Mouse (Mus musculus): Measurements from ENCODE around the gene Ppy. TPM values are rescaled to one million over a fixed set of nuclear protein-coding genes. Genes with fewer than 3 reads are reported as not detected.

Gene Ppy
- polyA plus RNA-seq, 1 experiment from 2014 or later, result not detected

DNA sequence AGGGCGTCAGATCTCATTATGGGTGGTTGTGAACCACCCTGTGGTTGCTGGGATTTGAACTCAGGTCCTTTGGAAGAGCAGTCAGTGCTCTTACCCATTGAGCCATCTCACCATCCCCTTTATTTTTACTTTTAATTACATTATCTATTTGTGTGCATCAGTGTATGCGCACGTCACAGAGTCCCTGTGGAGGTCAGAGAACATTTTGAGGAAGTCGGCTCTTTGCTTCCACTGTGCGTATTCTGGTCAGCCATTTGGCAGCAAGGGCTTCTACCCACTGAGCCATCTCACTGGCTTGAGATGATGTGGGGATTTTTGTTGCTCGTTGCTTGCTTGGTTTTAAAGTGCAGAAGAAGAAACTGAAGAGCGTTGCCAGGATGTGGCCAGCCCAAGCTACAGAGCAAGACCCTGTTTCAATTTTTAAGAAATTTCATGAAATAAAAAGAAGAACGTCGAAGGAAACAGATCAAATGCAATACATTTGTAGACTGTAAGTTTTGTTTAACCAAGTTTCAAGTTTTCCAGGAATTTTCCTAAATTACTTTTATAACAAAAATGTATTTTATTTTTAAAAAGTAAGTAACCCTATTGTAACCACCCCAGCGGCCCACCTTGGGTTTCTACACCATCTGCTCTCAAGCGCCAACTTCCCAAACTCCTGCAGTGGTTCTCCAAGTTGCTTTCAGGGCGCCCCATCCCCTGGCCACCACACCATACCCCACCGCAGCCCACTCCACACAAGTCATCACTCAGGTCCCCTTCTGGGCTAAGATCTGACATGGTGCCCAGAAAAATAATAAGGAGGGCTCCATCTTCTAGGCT, 36.7 kb upstream of the Ppy start:
- Histone ChIP-seq H3K9ac (replicated peaks; ENCODE audit: low read depth, low read length) (peak overlapping the region; percentile 51), H3K27me3 (replicated peaks; ENCODE audit: control insufficient read depth, insufficient read depth, low read length) (0 out of 2 replicates have a peak, but pooled peaks cover 2% of the 10 kb centered on the region), H3K27ac (ENCODE audit: low read length) (no peak overlapping the region), H3K9me3 (ENCODE audit: control insufficient read depth, low read length) (no peaks in the 10 kb centered on the region), H3K36me3 (ENCODE audit: control insufficient read depth, insufficient read depth) (no peaks in the 10 kb centered on the region), H3K4me3 (replicated peaks; ENCODE audit: low read length) (peak overlapping the region; percentile 27), H3K4me2 (ENCODE audit: low read length) (peak overlapping the region; percentile 53), H3K4me1 (replicated peaks; ENCODE audit: control insufficient read depth, insufficient read depth, low read length) (peaks cover 7% of the 10 kb centered on the region)
- peak; percentile 36; the same call in 1 of the 2 replicates for ATAC-seq
- WGBS, result 46% methylated on average over 13 of the region's 13 CpGs

DNA sequence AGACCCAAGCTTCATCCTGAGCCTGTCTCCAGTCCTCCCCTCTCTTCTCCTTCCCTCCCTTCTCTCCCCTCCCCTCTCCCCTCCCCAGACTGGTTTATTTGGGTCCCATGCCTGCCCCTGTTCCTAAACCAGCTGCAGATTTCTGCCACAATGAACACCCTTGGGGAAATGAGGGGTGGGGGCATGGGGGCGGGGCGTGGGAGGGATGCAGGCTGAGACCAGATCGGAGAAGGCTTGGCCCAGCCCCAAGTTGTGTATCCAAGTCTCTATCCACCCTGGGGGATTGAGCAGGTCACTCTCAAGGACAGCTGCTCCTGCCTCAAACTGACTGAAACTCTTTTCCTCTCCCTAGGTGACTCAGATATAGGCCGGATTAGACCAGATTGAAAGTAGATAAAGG, 33.4 kb upstream of the Ppy start:
- ATAC-seq, result no peak
- H3K4me1 ChIP-seq (replicated peaks; ENCODE audit: control insufficient read depth, insufficient read depth, low read length), result peaks cover 7% of the 10 kb centered on the region
- H3K27me3 ChIP-seq (replicated peaks; ENCODE audit: control insufficient read depth, insufficient read depth, low read length), result 0 out of 2 replicates have a peak, but pooled peaks cover 2% of the 10 kb centered on the region
- H3K4me3 ChIP-seq (replicated peaks; ENCODE audit: low read length), result no peak overlapping the region
- H3K9me3 ChIP-seq (ENCODE audit: control insufficient read depth, low read length), result no peaks in the 10 kb centered on the region
- WGBS, result 29% methylated on average over 4 of the region's 4 CpGs
- H3K9ac ChIP-seq (replicated peaks; ENCODE audit: low read depth, low read length), result no peak overlapping the region
- H3K36me3 ChIP-seq (ENCODE audit: control insufficient read depth, insufficient read depth), result no peaks in the 10 kb centered on the region
- H3K4me2 ChIP-seq (ENCODE audit: low read length), result no peak overlapping the region
- no peak overlapping the region for H3K27ac ChIP-seq (ENCODE audit: low read length)

DNA sequence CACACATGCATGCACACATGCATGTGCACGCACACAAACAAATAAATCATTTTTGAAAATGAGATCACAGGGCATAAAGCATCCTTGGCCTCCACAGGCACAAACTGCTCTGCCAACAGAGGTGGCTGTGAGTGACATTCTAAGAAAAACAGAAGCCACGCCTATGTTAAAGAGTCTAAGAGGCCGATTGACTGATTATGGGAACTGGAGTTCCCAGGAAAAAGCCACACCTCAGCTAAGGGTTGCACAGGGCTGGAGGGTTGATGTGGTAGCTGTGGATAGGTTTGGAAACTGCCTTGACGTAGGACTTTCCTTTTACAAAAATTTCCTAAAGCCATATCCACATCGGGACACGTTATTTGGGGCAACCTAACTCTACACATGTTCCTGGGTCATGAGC, 16.3 kb upstream of the Ppy start:
- no peaks in the 10 kb centered on the region for H3K4me1 ChIP-seq (replicated peaks; ENCODE audit: control insufficient read depth, insufficient read depth, low read length)
- no peak overlapping the region for H3K9ac ChIP-seq (replicated peaks; ENCODE audit: low read depth, low read length)
- no peak overlapping the region for H3K27ac ChIP-seq (ENCODE audit: low read length)
- H3K9me3 ChIP-seq (ENCODE audit: control insufficient read depth, low read length), result no peaks in the 10 kb centered on the region
- H3K27me3 ChIP-seq (replicated peaks; ENCODE audit: control insufficient read depth, insufficient read depth, low read length), result no peaks in the 10 kb centered on the region
- WGBS, result 80% methylated on average over 6 of the region's 6 CpGs
- no peak overlapping the region for H3K4me2 ChIP-seq (ENCODE audit: low read length)
- no peak overlapping the region for H3K4me3 ChIP-seq (replicated peaks; ENCODE audit: low read length)
- ATAC-seq, result no peak
- H3K36me3 ChIP-seq (ENCODE audit: control insufficient read depth, insufficient read depth), result no peaks in the 10 kb centered on the region

DNA sequence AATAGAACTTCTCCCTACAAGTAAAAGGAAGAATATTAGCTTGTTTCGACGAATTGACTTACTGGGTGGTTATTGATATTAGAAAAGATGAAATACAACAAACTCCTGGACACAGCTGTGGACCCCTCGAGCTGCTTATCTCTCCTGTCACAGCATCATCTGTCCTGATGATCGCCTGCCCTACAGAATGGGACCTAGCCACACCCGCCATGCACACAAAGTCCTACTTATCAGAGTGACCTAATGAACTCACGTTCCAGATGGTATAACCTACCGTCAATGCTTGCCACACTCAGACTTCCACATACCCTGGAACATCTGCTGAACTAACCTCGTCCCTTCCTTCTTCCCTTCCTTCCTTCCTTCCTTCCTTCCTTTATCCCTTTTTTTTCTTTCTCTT, 15.1 kb upstream of the Ppy start:
- no peak overlapping the region for H3K9ac ChIP-seq (replicated peaks; ENCODE audit: low read depth, low read length)
- WGBS, result 81% methylated on average over 8 of the region's 8 CpGs
- ATAC-seq, result no peak

DNA sequence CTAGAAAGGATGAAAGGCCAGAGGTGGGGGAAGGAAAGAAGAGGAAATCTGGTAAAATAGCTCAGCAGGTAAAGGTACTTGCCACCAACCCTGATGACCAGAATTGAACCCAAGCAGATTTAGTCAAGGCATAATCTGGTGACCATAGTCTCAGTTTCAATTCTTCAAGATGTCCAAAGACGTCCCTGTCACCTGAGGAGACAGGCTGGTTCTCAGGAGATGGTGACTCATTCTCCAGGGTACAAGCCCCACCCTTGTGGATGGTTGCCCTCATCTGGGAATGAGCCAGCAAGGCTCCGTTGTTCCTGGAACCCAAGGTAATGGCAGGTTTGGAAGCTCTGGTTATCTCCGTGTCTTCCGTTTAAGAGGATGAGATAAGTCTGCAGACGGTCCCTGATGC, 10.5 kb upstream of the Ppy start:
- WGBS, result 80% methylated on average over 5 of the region's 5 CpGs

More for the DNA sequence above, 15.1 kb upstream of the Ppy start:
- H3K4me2 ChIP-seq (ENCODE audit: low read length), result no peak overlapping the region
- no peaks in the 10 kb centered on the region for H3K27me3 ChIP-seq (replicated peaks; ENCODE audit: control insufficient read depth, insufficient read depth, low read length)
- no peak overlapping the region for H3K27ac ChIP-seq (ENCODE audit: low read length)
- H3K36me3 ChIP-seq (ENCODE audit: control insufficient read depth, insufficient read depth), result no peaks in the 10 kb centered on the region
- H3K9me3 ChIP-seq (ENCODE audit: control insufficient read depth, low read length), result no peaks in the 10 kb centered on the region
- H3K4me1 ChIP-seq (replicated peaks; ENCODE audit: control insufficient read depth, insufficient read depth, low read length), result no peaks in the 10 kb centered on the region
- H3K4me3 ChIP-seq (replicated peaks; ENCODE audit: low read length), result no peak overlapping the region

DNA sequence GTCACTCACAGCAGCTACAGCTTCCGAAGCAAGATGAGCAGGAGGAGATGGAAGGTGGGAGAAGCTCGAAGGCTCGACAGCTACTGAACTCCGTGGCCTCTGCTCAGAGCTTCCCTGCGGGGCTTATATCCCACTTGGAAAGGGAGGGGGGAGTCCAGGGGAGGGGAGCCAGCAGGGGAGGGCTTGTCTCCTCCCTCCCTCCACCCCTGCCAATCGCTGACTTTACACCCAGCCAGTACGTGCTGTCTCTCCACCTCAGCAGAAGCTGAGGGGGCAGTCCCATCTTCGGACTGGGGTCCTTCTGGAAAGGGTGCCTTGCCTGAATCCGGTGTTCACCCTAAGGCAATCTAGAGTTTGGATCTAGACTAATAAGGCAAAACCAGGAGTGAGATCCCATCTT, 6.6 kb upstream of the Ppy start, which contains the start of gene Pyy:
Gene Pyy, minus strand, starts transcription at position 101 of the 400 bp plus-strand sequence.
- no peak within 1 kb of the TSS for H3K4me2 ChIP-seq (ENCODE audit: low read length)

More for the DNA sequence above, 10.5 kb upstream of the Ppy start:
- Histone ChIP-seq H3K4me2 (ENCODE audit: low read length) (no peak overlapping the region), H3K4me3 (replicated peaks; ENCODE audit: low read length) (no peak overlapping the region), H3K4me1 (replicated peaks; ENCODE audit: control insufficient read depth, insufficient read depth, low read length) (no peaks in the 10 kb centered on the region), H3K9me3 (ENCODE audit: control insufficient read depth, low read length) (no peaks in the 10 kb centered on the region), H3K27me3 (replicated peaks; ENCODE audit: control insufficient read depth, insufficient read depth, low read length) (peaks cover 24% of the 10 kb centered on the region), H3K27ac (ENCODE audit: low read length) (no peak overlapping the region), H3K36me3 (ENCODE audit: control insufficient read depth, insufficient read depth) (no peaks in the 10 kb centered on the region), H3K9ac (replicated peaks; ENCODE audit: low read depth, low read length) (no peak overlapping the region)
- ATAC-seq, result no peak

DNA sequence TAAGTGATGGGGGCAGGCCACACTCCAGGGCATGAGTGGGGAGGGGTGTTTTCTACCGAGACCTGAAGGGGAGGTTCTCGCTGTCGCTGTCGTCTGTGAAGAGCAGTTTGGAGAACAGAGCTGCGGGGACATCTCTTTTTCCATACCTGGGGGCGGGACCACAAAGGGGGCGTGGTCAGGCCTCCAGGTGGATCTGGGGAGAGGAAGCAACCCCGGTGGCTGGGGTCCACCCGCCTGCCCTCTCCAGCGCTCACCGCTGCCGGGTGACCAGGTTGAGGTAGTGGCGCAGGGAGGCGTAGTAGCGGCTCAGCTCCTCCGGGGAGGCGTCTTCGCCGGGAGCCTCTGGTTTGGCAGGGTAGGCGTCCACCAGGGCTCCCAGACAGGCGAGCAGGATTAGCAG, 5.8 kb upstream of the Ppy start:
- 1% methylated on average over 20 of the region's 21 CpGs for WGBS
- H3K4me2 ChIP-seq (ENCODE audit: low read length), result no peak overlapping the region
- no peaks in the 10 kb centered on the region for H3K4me1 ChIP-seq (replicated peaks; ENCODE audit: control insufficient read depth, insufficient read depth, low read length)
- no peak overlapping the region for H3K9ac ChIP-seq (replicated peaks; ENCODE audit: low read depth, low read length)
- H3K9me3 ChIP-seq (ENCODE audit: control insufficient read depth, low read length), result no peaks in the 10 kb centered on the region
- no peak overlapping the region for H3K4me3 ChIP-seq (replicated peaks; ENCODE audit: low read length)
- H3K27ac ChIP-seq (ENCODE audit: low read length), result no peak overlapping the region
- H3K27me3 ChIP-seq (replicated peaks; ENCODE audit: control insufficient read depth, insufficient read depth, low read length), result peaks cover 51% of the 10 kb centered on the region
- H3K36me3 ChIP-seq (ENCODE audit: control insufficient read depth, insufficient read depth), result no peaks in the 10 kb centered on the region
- ATAC-seq, result no peak

More for the DNA sequence above, 6.6 kb upstream of the Ppy start, which contains the start of gene Pyy:
- WGBS, result 9% methylated on average over 9 of the region's 9 CpGs
- Histone ChIP-seq H3K9ac (replicated peaks; ENCODE audit: low read depth, low read length) (no peak within 1 kb of the TSS), H3K27me3 (replicated peaks; ENCODE audit: control insufficient read depth, insufficient read depth, low read length) (peaks cover 51% of the 10 kb centered on the region), H3K27ac (ENCODE audit: low read length) (no peak within 1 kb of the TSS), H3K4me1 (replicated peaks; ENCODE audit: control insufficient read depth, insufficient read depth, low read length) (no peaks in the 10 kb centered on the region), H3K9me3 (ENCODE audit: control insufficient read depth, low read length) (no peaks in the 10 kb centered on the region), H3K4me3 (replicated peaks; ENCODE audit: low read length) (no peak within 1 kb of the TSS), H3K36me3 (ENCODE audit: control insufficient read depth, insufficient read depth) (no peaks in the 10 kb centered on the region)
- ATAC-seq, result no peak

DNA sequence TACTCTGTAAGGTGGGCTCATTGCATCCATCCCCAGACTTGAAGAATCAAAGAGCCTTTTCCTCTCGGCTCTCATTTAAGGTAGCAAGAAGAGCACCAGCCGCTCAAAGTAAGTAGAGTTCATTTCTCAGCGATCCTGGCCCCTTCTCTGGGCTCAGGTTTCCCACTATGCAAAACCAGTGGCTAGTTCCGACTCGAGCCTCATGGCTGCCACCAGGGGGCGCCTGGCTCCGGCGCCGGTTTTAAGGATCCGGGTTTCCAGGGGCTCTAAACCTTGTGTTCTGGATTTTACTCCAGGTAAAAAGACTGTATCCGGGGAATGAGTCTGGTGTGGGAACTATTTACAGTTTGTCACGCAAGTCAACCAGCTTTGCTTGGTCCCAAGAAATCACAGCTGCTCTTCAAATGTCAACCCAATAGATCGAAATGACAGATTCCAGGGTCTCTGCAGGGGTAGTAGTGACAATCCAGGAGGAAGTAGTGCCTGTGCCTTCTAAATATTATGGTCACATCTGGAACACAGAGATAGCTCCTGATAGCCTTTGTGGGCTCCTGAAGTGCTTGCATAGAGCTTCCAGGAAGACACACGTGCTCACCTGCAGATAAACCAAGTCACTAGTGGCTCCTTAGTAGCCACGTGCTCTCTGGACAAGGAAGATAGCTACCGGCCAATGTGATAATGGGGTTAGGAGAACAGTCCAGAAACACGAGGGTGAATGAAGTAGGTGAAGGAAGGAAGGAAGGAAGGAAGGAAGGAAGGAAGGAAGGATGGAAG, 1.6 kb upstream of the Ppy start:
- Histone ChIP-seq H3K9ac (replicated peaks; ENCODE audit: low read depth, low read length) (no peak overlapping the region), H3K27me3 (replicated peaks; ENCODE audit: control insufficient read depth, insufficient read depth, low read length) (peaks cover 37% of the 10 kb centered on the region), H3K4me2 (ENCODE audit: low read length) (no peak overlapping the region), H3K4me1 (replicated peaks; ENCODE audit: control insufficient read depth, insufficient read depth, low read length) (no peaks in the 10 kb centered on the region), H3K9me3 (ENCODE audit: control insufficient read depth, low read length) (no peaks in the 10 kb centered on the region), H3K36me3 (ENCODE audit: control insufficient read depth, insufficient read depth) (no peaks in the 10 kb centered on the region), H3K27ac (ENCODE audit: low read length) (no peak overlapping the region), H3K4me3 (replicated peaks; ENCODE audit: low read length) (no peak overlapping the region)
- ATAC-seq, result no peak
- WGBS, result 19% methylated on average over 17 of the region's 17 CpGs

DNA sequence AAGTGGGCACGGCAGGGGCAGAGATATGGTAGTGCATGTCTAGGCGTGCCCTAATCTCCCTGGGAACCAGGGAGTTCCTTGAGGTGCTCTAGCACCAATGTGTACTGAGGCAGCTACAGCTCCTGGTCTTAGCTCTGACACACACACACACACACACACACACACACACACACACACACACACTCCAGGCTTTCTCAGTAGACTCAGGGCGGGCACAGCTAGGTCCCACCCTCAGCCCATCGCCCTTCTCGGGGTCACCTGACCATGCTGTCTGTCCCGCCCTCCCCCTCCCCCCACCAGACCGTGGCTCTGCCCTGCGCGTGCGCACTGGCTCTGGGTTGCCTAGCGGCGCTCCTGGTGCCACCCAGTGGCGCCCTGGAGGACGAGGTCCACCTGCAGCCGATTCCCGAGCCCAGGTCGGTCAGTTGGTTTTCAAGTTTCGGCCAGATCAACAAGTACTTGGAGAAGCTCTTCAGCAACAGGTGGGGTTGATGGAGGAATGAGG, 4.2 kb downstream of the Ppy start:
- Histone ChIP-seq H3K4me3 (replicated peaks; ENCODE audit: low read length) (peak overlapping the region; percentile 32), H3K9me3 (ENCODE audit: control insufficient read depth, low read length) (no peaks in the 10 kb centered on the region), H3K9ac (replicated peaks; ENCODE audit: low read depth, low read length) (no peak overlapping the region; the same call in 1 of the 2 replicates), H3K4me1 (replicated peaks; ENCODE audit: control insufficient read depth, insufficient read depth, low read length) (peaks cover 8% of the 10 kb centered on the region; the same call in 1 of the 2 replicates), H3K4me2 (ENCODE audit: low read length) (peak overlapping the region; percentile 53), H3K36me3 (ENCODE audit: control insufficient read depth, insufficient read depth) (no peaks in the 10 kb centered on the region), H3K27me3 (replicated peaks; ENCODE audit: control insufficient read depth, insufficient read depth, low read length) (no peaks in the 10 kb centered on the region), H3K27ac (ENCODE audit: low read length) (no peak overlapping the region)
- ATAC-seq, result peak; percentile 71
- WGBS, result 4% methylated on average over 17 of the region's 18 CpGs

Data from forebrain, embryonic 16.5 days (tissue).